In genomic region chr2:153469764-153470163, GRCm38 (mm10) we compare ENCODE assay signal across 8 mouse cellular contexts. TPM values are rescaled to one million over a fixed set of nuclear protein-coding genes. Genes with fewer than 3 reads are reported as not detected.
DNase-seq lines count a peak whose midpoint lies in the region; ATAC-seq and TF ChIP-seq lines count a peak whose summit lies in the region.
"Had no signal": no experiment of that assay in that cellular context is flagged by ENCODE, and none has a peak within 500 bp of the region (broad histone marks: within the 10 kb centered on the region; RNA-seq: fewer than 3 reads in every experiment).

No protein-coding gene starts in this region.

- H3K4me1 ChIP-seq in kidney, embryonic 14.5 days (ENCODE audit: control insufficient read depth, insufficient read depth, low read length): peaks cover 24% of the 10 kb centered on the region
- H3K4me1 ChIP-seq in kidney, adult 2 months (ENCODE audit: control insufficient read depth, insufficient read depth, low read length): no peaks in the 10 kb centered on the region
- H3K4me1 ChIP-seq in intestine, embryonic 16.5 days (ENCODE audit: control insufficient read depth, insufficient read depth, low read length): peaks cover 12% of the 10 kb centered on the region

- 19% methylated on average over 4 of the region's 4 CpGs for WGBS in kidney, embryonic 14.5 days
- 67% methylated on average over 4 of the region's 4 CpGs for WGBS in kidney, adult 2 months
- WGBS in intestine, embryonic 16.5 days: 58% methylated on average over 4 of the region's 4 CpGs

- H3K4me3 ChIP-seq in kidney, embryonic 14.5 days (ENCODE audit: low read length): no peak overlapping the region
- H3K4me3 ChIP-seq in kidney, adult 2 months (ENCODE audit: insufficient read depth, low read depth, low read length): no peak overlapping the region
- no peak overlapping the region for H3K4me3 ChIP-seq in intestine, embryonic 16.5 days (ENCODE audit: low read length)
- H3K4me3 ChIP-seq: lung, embryonic 15.5 days had no signal

- no peak overlapping the region for H3K4me2 ChIP-seq in kidney, embryonic 14.5 days (replicated peaks; ENCODE audit: low read depth, low read length)
- H3K4me2 ChIP-seq in intestine, embryonic 16.5 days (ENCODE audit: low read depth, low read length): no peak overlapping the region
- H3K4me2 ChIP-seq: lung, embryonic 15.5 days had no signal

- peak; percentile 76 for ATAC-seq in kidney, embryonic 14.5 days (ENCODE audit: low FRiP score, low TSS enrichment)
- ATAC-seq in intestine, embryonic 16.5 days: 0 out of 2 replicates have a peak, but pooled peaks have one; percentile 43

- no peak for TF ChIP-seq POLR2A in kidney, adult 2 months (IDR thresholded peaks at IDR 0.05; ENCODE audit: low read depth, low read length)

- H3K9me3 ChIP-seq in kidney, embryonic 14.5 days (ENCODE audit: control insufficient read depth, low read length): no peaks in the 10 kb centered on the region
- no peaks in the 10 kb centered on the region for H3K9me3 ChIP-seq in intestine, embryonic 16.5 days (ENCODE audit: control insufficient read depth, low read length)
- H3K9me3 ChIP-seq: lung, embryonic 15.5 days had no signal

- H3K27ac ChIP-seq in kidney, embryonic 14.5 days (ENCODE audit: low read depth, low read length): peak overlapping the region; percentile 59; the same call in 1 of the 2 replicates
- no peak overlapping the region for H3K27ac ChIP-seq in kidney, adult 2 months (ENCODE audit: insufficient read depth, low read depth, low read length)
- H3K27ac ChIP-seq in intestine, embryonic 16.5 days (ENCODE audit: low read length): no peak overlapping the region
- H3K27ac ChIP-seq: lung, embryonic 15.5 days had no signal

- TF ChIP-seq CTCF in kidney, adult 2 months (conservative IDR thresholded peaks at IDR 0.05; ENCODE audit: insufficient read depth, insufficient read length, low read depth, low read length): no peak

- no peak overlapping the region for H3K9ac ChIP-seq in kidney, embryonic 14.5 days (ENCODE audit: low read depth, low read length)
- no peak overlapping the region for H3K9ac ChIP-seq in intestine, embryonic 16.5 days (ENCODE audit: low read depth, low read length)
- H3K9ac ChIP-seq: lung, embryonic 15.5 days had no signal

- no peaks in the 10 kb centered on the region for H3K36me3 ChIP-seq in kidney, embryonic 14.5 days (ENCODE audit: control insufficient read depth, insufficient read depth, low read length)
- no peaks in the 10 kb centered on the region for H3K36me3 ChIP-seq in kidney, adult 2 months (ENCODE audit: control insufficient read depth, insufficient read depth, low read length)
- H3K36me3 ChIP-seq in intestine, embryonic 16.5 days (ENCODE audit: control insufficient read depth, insufficient read depth, low read length): no peaks in the 10 kb centered on the region
- H3K36me3 ChIP-seq: lung, embryonic 15.5 days had no signal

- no peak for DNase-seq in kidney, adult 2 months
- DNase-seq in right cerebral cortex, adult 18-20 months: peak; percentile 67
- no peak for DNase-seq in right cerebral cortex, postnatal 10 days (ENCODE audit: low spot score in 2 of 2)
- no peak for DNase-seq in urinary bladder, adult 2 months (ENCODE audit: low spot score)
- DNase-seq in cerebellum, adult 18-20 months: no peak

- no peaks in the 10 kb centered on the region for H3K27me3 ChIP-seq in kidney, embryonic 14.5 days (ENCODE audit: control insufficient read depth, insufficient read depth, low read length)
- H3K27me3 ChIP-seq in kidney, adult 2 months (replicated peaks; ENCODE audit: control insufficient read depth, insufficient read depth, low read length): no peaks in the 10 kb centered on the region
- H3K27me3 ChIP-seq in intestine, embryonic 16.5 days (replicated peaks; ENCODE audit: control insufficient read depth, insufficient read depth, low read length): no peaks in the 10 kb centered on the region
- H3K27me3 ChIP-seq: lung, embryonic 15.5 days had no signal

RNA-seq across cellular contexts. Expression of gene 4930404H24Rik, which starts 22.8 kb away (rescaled TPM):
- not detected in 2 replicates for polyA plus RNA-seq in kidney, embryonic 14.5 days (2014; fragmentation: Nextera tagmentation; extraction: Ambion mirVana)
- polyA plus RNA-seq in kidney, adult 2 months (2012; rRNA removed): not detected in 2 replicates
- polyA plus RNA-seq in intestine, embryonic 16.5 days (2015; fragmentation: Nextera tagmentation; extraction: Ambion mirVana): not detected in 2 replicates
- polyA plus RNA-seq in urinary bladder, adult 2 months (2012; rRNA removed): not detected in 2 replicates
- polyA plus RNA-seq: lung, embryonic 15.5 days had no signal
